Mouse (Mus musculus) heart, postnatal 0 days (tissue): ENCODE results near the gene BC017158.

Experiments used
- CTCF ChIP-seq: IDR thresholded peaks from 2 replicates; pipeline ENCODE4 v1.5.1; 2016; ENCODE audit warnings: antibody characterized with exemption, control low read depth, low read depth
- EP300 ChIP-seq: IDR thresholded peaks from 2 replicates; pipeline ENCODE4 v1.6.1; 2016; ENCODE audit warnings: antibody characterized with exemption, low read depth

DNA sequence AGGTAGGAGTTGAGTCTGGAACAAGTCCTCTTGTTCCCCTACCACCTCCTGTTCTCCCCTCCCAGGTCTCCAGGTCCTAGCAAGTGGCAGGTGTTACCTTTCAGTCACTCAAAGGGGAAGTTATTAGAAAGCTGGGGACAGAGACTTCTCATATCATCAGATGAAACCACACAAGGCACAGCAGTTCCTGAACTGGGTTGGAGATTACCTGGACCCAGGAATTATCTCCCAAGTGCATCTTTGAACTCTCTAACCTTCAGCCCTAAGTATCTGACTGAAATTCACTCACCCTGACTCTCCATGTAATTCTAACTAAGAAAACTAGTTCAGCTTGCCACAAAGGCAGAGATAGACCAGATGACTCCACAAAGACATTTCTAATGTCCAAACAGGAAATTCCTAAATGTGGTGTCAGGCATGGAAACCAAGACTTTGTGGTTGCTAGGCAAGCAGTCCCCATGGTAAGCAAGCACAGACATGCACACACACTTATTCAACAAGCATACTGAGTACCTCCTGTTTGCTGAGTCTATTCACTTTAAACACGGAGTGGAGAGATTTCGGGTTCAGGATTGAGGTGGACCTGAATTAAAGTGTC is 22.3 kb upstream of the BC017158 start:
- no peak for TF ChIP-seq CTCF
- TF ChIP-seq EP300 = no peak
